Mouse (Mus musculus) spleen, postnatal 10 days (tissue): ENCODE results near the gene Hif1an.

ENCODE experiments used
- DNase-seq, 2 experiments: peaks; one replicate each; pipeline ENCODE4 v3.0.0; 2021 to 2022; ENCODE audit warnings: low spot score in 2 of 2

Gene Hif1an

DNA sequence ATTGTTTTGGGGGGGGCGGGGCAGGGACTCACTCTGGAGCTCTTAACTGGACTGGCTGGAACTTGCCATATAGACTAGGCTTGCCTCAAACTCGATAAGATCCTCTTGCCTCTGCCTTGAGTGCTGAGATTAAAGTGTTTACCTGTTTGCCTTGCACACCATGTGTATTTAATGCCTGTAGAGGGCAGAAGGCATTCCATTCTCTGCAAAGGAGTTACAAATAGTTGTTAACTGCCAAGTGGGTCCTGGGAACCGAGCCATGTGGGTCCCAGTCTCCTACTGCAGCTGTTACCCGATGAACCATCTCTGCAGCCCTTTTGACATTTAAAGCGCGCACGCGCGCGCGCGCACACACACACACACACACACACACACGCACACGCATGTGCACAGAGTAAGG lies 1.4 kb downstream of the Hif1an start:
- no peak for DNase-seq

- DNase-seq: no peak
Observed at GRCm38 (mm10) chr19:44567763-44568162, 5.1 kb downstream of the Hif1an start.

- DNase-seq: no peak
Observed at GRCm38 (mm10) chr19:44576275-44576674, 13.6 kb downstream of the Hif1an start.

GRCm38 (mm10) chr19:44578038-44578437 lies 15.4 kb downstream of the Hif1an start:
- no peak for DNase-seq

GRCm38 (mm10) chr19:44582103-44582502 lies 19.5 kb downstream of the Hif1an start:
- DNase-seq: no peak

GRCm38 (mm10) chr19:44582638-44583309 lies 20.1 kb downstream of the Hif1an start:
- peak; percentile 77 to 92 for DNase-seq

GRCm38 (mm10) chr19:44588036-44588435 lies 25.4 kb downstream of the Hif1an start:
- no peak for DNase-seq

GRCm38 (mm10) chr19:44589591-44590223 lies 27.1 kb downstream of the Hif1an start:
- DNase-seq: no peak

DNA sequence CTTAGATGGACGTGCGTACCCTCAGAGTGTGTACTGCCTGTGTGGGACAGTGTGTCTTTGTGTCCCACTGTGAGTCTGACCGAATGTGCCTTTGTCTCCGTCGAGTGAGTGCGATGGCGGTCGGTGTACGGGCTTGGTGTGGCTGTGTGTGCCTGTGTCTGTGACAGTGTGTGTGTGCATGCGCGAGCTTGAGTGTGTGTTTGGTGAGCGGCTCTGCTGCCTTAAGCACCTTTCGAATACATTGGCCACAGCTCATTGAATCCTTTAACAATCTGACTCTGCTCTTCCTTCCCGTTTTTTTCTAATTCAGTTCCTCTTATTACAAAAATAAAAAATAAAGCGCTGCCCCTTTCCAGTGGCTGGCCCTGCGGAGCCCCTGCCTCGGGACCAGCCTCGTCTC lies 28.3 kb downstream of the Hif1an start:
- DNase-seq: peak in 1 of 2 experiments; percentile 38

DNA sequence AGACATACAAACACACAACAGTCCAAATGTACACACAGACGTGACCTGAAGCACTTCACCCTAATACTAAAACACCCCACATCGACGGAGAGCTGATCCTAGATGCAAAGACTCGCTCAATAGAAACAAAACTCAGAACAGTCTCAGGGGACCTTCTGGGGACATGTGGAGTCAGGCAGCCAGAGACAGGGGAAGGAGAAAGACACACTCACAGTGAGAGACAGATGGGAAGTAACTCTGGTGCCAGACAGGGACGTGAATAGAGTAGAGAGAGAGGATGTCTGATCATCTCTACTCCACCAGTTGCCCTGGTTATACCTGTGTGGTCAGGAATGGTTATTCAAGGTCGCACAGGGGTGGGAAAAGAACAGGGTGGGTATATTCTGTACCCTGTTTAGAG lies 29.0 kb downstream of the Hif1an start:
- no peak for DNase-seq

DNA sequence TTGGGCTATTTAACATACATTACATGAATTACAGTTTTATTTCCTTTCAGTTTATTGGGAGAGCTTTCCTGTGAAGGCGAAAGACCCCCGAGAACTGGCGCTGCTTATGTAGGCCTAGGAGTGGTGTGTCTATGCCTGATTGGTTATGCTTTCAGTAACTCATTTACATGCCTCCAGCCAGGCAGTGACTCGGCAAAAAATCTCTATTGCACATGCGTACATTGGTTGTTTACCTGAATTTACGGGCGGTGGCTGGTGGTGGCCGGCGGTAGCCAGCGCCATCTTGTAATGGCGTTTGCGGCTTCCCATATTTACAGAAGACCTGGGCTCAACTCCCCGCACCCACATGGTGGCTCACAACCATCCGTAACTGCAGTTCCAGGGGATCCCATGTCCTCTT lies 31.5 kb downstream of the Hif1an start:
- DNase-seq: no peak

DNA sequence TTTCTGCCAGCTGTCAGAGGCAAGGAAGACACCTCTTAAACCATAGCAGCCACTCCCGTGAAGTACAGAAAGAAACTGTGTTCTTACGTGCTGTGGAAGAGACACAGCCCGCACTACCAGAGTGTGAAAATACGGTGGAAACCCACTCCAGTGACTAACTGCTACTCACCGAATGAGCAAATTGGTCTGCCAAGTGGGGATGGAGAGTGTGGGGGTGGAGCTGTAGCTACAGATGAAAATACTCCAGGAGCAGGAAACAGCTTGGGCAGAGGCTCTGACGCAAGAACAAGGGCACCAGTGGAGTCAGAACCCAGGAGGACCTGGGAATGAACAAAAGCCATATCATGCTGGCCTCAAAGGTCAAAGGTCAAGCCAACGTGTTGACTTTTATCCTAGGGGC lies 55.5 kb downstream of the Hif1an start:
- no peak for DNase-seq
